Mouse (Mus musculus) G1E (cell line): ENCODE data around the gene Tmem53.

ENCODE experiments used
- CTCF ChIP-seq: IDR thresholded peaks from 2 replicates; pipeline ENCODE4 v1.5.1; 2012; ENCODE audit warnings: low read depth, low read length, inconsistent platforms, mixed read lengths
- GATA1 ChIP-seq: IDR thresholded peaks from 2 replicates; pipeline ENCODE4 v1.6.1; 2012; ENCODE audit warnings: borderline replicate concordance, low read length, inconsistent platforms, mixed read lengths
- GATA2 ChIP-seq: IDR thresholded peaks from 2 replicates; pipeline ENCODE4 v1.6.1; 2012; ENCODE audit warnings: low read depth, low read length, inconsistent platforms, borderline replicate concordance
- POLR2AphosphoS5 ChIP-seq: IDR thresholded peaks from 2 replicates; pipeline ENCODE4 v1.6.1; 2012; ENCODE audit warnings: low read depth, low read length, inconsistent platforms; ENCODE audit not compliant: insufficient replicate concordance

GRCm38 (mm10) chr4:117313085-117313424, 61.3 kb downstream of the Tmem53 start:
- TF ChIP-seq CTCF (no peak; the same call in 1 of the 2 replicates), GATA2 (no peak), GATA1 (no peak), POLR2AphosphoS5 (no peak)
